ENCODE assay signal across 29 mouse cellular contexts in genomic region chr14:118714720-118715119, GRCm38 (mm10). TPM values are rescaled to one million over a fixed set of nuclear protein-coding genes. Genes with fewer than 3 reads are reported as not detected.
DNase-seq lines count a peak whose midpoint lies in the region; ATAC-seq and TF ChIP-seq lines count a peak whose summit lies in the region.
"Had no signal": no experiment of that assay in that cellular context is flagged by ENCODE, and none has a peak within 500 bp of the region (broad histone marks: within the 10 kb centered on the region; RNA-seq: fewer than 3 reads in every experiment).

No protein-coding gene starts in this region.

- ATAC-seq in lung, postnatal 0 days, result no peak
- peak; percentile 54; the same call in 1 of the 2 replicates for ATAC-seq in limb, embryonic 14.5 days (ENCODE audit: low FRiP score, low read depth)
- ATAC-seq: hindbrain, postnatal 0 days; intestine, embryonic 16.5 days had no signal

- no peak overlapping the region for H3K4me2 ChIP-seq in lung, postnatal 0 days (replicated peaks; ENCODE audit: low read depth, low read length)
- no peak overlapping the region for H3K4me2 ChIP-seq in limb, embryonic 14.5 days (replicated peaks; ENCODE audit: low read depth, low read length, severe bottlenecking)
- H3K4me2 ChIP-seq: embryonic facial prominence, embryonic 13.5 days; heart, embryonic 11.5 days; hindbrain, embryonic 12.5 days; liver, embryonic 15.5 days; midbrain, embryonic 11.5 days had no signal

- no peaks in the 10 kb centered on the region for H3K27me3 ChIP-seq in lung, postnatal 0 days (replicated peaks; ENCODE audit: insufficient read depth, low read length)
- peaks cover 12% of the 10 kb centered on the region; the same call in 1 of the 2 replicates for H3K27me3 ChIP-seq in limb, embryonic 14.5 days (ENCODE audit: control insufficient read depth, insufficient read depth, low read length)

- peaks cover 8% of the 10 kb centered on the region; the same call in 1 of the 2 replicates for H3K4me1 ChIP-seq in lung, postnatal 0 days (ENCODE audit: insufficient read depth, low read depth, low read length)
- peaks cover 20% of the 10 kb centered on the region for H3K4me1 ChIP-seq in limb, embryonic 14.5 days (ENCODE audit: control insufficient read depth, insufficient read depth, low read length)

- H3K27ac ChIP-seq in lung, postnatal 0 days (ENCODE audit: low read length), result no peak overlapping the region
- no peak overlapping the region for H3K27ac ChIP-seq in limb, embryonic 14.5 days (replicated peaks; ENCODE audit: low read depth, low read length)
- H3K27ac ChIP-seq: embryonic facial prominence, embryonic 13.5 days; hindbrain, embryonic 12.5 days; hindbrain, postnatal 0 days; layer of hippocampus, adult 2 months; left cerebral cortex, adult 2 months; liver, embryonic 15.5 days; neural tube, embryonic 12.5 days had no signal

- TF ChIP-seq EP300 in lung, postnatal 0 days (IDR thresholded peaks at IDR 0.05), result no peak

- DNase-seq in adrenal gland, postnatal 14 days, result peak; percentile 36
- DNase-seq in adrenal gland, adult 18-20 months (ENCODE audit: low spot score in 2 of 2), result no peak
- DNase-seq in lung, postnatal 25 days (ENCODE audit: low spot score), result peak; percentile 35
- no peak for DNase-seq in lung, postnatal 0 days (ENCODE audit: low spot score)
- DNase-seq in forelimb bud, embryonic 11.5 days (ENCODE audit: low read depth, low spot score), result peak; percentile 73
- DNase-seq in limb, embryonic 14.5 days (ENCODE audit: low spot score), result peak; percentile 9
- DNase-seq in B cell, adult 2 months, result no peak
- no peak for DNase-seq in thymus, postnatal 0 days (ENCODE audit: low spot score)
- DNase-seq: cerebellum, adult 9-10 months; cerebellum, postnatal 36 days; gastrocnemius, postnatal 25 days; heart, postnatal 36 days; kidney, postnatal 36 days; right cerebral cortex, adult 18-20 months; spleen, adult 18-20 months; thymus, adult 18-20 months; thymus, postnatal 36 days had no signal

- TF ChIP-seq CTCF in lung, postnatal 0 days (IDR thresholded peaks at IDR 0.05), result no peak

- no peaks in the 10 kb centered on the region for H3K9me3 ChIP-seq in lung, postnatal 0 days (ENCODE audit: low read length)
- no peaks in the 10 kb centered on the region for H3K9me3 ChIP-seq in limb, embryonic 14.5 days (ENCODE audit: control insufficient read depth, low read length)
- H3K9me3 ChIP-seq: embryonic facial prominence, embryonic 13.5 days; G1E; hindbrain, embryonic 12.5 days; liver, embryonic 15.5 days; neural tube, embryonic 12.5 days had no signal

- H3K36me3 ChIP-seq in lung, postnatal 0 days (ENCODE audit: insufficient read depth, low read length), result no peaks in the 10 kb centered on the region
- H3K36me3 ChIP-seq in limb, embryonic 14.5 days (ENCODE audit: control insufficient read depth, insufficient read depth, low read length), result no peaks in the 10 kb centered on the region
- H3K36me3 ChIP-seq: embryonic facial prominence, embryonic 13.5 days; G1E; hindbrain, embryonic 12.5 days; liver, embryonic 15.5 days; neural tube, embryonic 12.5 days had no signal

- H3K4me3 ChIP-seq in lung, postnatal 0 days (ENCODE audit: low read depth, low read length), result no peak overlapping the region
- H3K4me3 ChIP-seq in limb, embryonic 14.5 days (replicated peaks; ENCODE audit: low read length), result no peak overlapping the region
- H3K4me3 ChIP-seq: embryonic facial prominence, embryonic 13.5 days; hindbrain, embryonic 12.5 days; layer of hippocampus, adult 2 months; left cerebral cortex, adult 2 months; liver, embryonic 15.5 days; myocyte; neural tube, embryonic 12.5 days had no signal

- 52% methylated on average over 6 of the region's 6 CpGs for WGBS in lung, postnatal 0 days
- 25% methylated on average over 6 of the region's 6 CpGs for WGBS in limb, embryonic 14.5 days

- no peak overlapping the region for H3K9ac ChIP-seq in lung, postnatal 0 days (replicated peaks; ENCODE audit: low read depth)
- no peak overlapping the region for H3K9ac ChIP-seq in limb, embryonic 14.5 days (ENCODE audit: low read depth, low read length, severe bottlenecking)
- H3K9ac ChIP-seq: embryonic facial prominence, embryonic 13.5 days; hindbrain, embryonic 12.5 days; liver, embryonic 15.5 days; neural tube, embryonic 12.5 days had no signal

- TF ChIP-seq POLR2A in limb, embryonic 14.5 days (IDR thresholded peaks at IDR 0.05; ENCODE audit: borderline replicate concordance, extremely low read depth, insufficient read depth, insufficient read length), result no peak

RNA-seq across cellular contexts. Expression of gene Abcc4, which starts 8.7 kb away (rescaled TPM):
- total RNA-seq in adrenal gland, postnatal 14 days (2021), result 9.4 and 10.4 TPM in 2 replicates
- 10 to 100 TPM; 13.8 to 16.9 TPM for total RNA-seq in adrenal gland, adult 18-20 months (2021)
- polyA plus RNA-seq in lung, postnatal 0 days (2015; fragmentation: Nextera tagmentation; extraction: Ambion mirVana), result 1.0 and 1.2 TPM in 2 replicates
- 1.3 and 2.1 TPM in 2 replicates for polyA plus RNA-seq in limb, embryonic 14.5 days (2012; rRNA removed)
- polyA plus RNA-seq in limb, embryonic 14.5 days (2014; fragmentation: Nextera tagmentation; extraction: Ambion mirVana), result 2.1 and 2.2 TPM in 2 replicates
- polyA plus RNA-seq in thymus, postnatal 0 days (2015; fragmentation: Nextera tagmentation; extraction: Ambion mirVana), result 3.3 and 3.5 TPM in 2 replicates

Comparison
In these comparisons a context has a peak if more than half of its experiments do, and no peak if none do; other contexts are left out.
1. DNase-seq: peak in adrenal gland, postnatal 14 days (single experiment), lung, postnatal 25 days (single experiment), forelimb bud, embryonic 11.5 days (single experiment) and limb, embryonic 14.5 days (single experiment); none in adrenal gland, adult 18-20 months (0 of 2), lung, postnatal 0 days (single experiment), B cell, adult 2 months (0 of 2) and thymus, postnatal 0 days (single experiment).